Mouse (Mus musculus) forebrain, embryonic 10.5 days (tissue): ENCODE measurements around the gene Cdc42bpg. TPM values are rescaled to one million over a fixed set of nuclear protein-coding genes. Genes with fewer than 3 reads are reported as not detected.

ENCODE experiments used
- DNase-seq: peaks from one replicate; pipeline ENCODE4 v3.0.0-alpha.2; 2017; ENCODE audit warnings: low spot score; ENCODE audit errors: extremely low spot score
- H3K27ac ChIP-seq: fragments of 300-500 bp; sonication (generic); 2 replicates; pipeline ENCODE4 v1.5.1; 2016; ENCODE audit warnings: mild to moderate bottlenecking
- H3K27me3 ChIP-seq: fragments of 300-500 bp; sonication (generic); 2 replicates; pipeline ENCODE4 v1.6.1; 2016; ENCODE audit warnings: mild to moderate bottlenecking; ENCODE audit not compliant: poor library complexity, severe bottlenecking
- H3K36me3 ChIP-seq: fragments of 300-500 bp; sonication (generic); replicated peaks from 2 replicates; pipeline ENCODE4 v1.6.1; 2016; ENCODE audit warnings: mild to moderate bottlenecking, moderate library complexity
- H3K4me1 ChIP-seq: fragments of 300-500 bp; sonication (generic); 2 replicates; pipeline ENCODE4 v1.6.1; 2016
- H3K4me3 ChIP-seq: fragments of 300-500 bp; sonication (generic); 2 replicates; pipeline ENCODE4 v1.5.1; 2016; ENCODE audit warnings: mild to moderate bottlenecking, moderate library complexity
- H3K9me3 ChIP-seq: fragments of 300-500 bp; sonication (generic); 2 replicates; pipeline ENCODE4 v1.6.1; 2016; ENCODE audit warnings: mild to moderate bottlenecking, moderate library complexity
- WGBS: fragments of 180-500 bp; shearing (Covaris S2); methylation state at CpG from one replicate; pipeline ENCODE4 v1.1.7; 2016; 5-methylcytosine and 5-hydroxymethylcytosine counted together
- polyA plus RNA-seq: library from polyadenylated mRNA; unstranded; fragments of >200 nt; fragmentation: Nextera tagmentation; extraction: Ambion mirVana; gene quantifications from 2 replicates; pipeline ENCODE4 v1.2.1, GENCODE M21; 2016

The Cdc42bpg gene
- polyA plus RNA-seq, 1 experiment from 2014 or later, result 0.24 TPM

- Histone ChIP-seq H3K4me3 (no peak overlapping the region), H3K27ac (peak overlapping the region; percentile 8; the same call in 1 of the 2 replicates), H3K27me3 (no peaks in the 10 kb centered on the region), H3K4me1 (peaks cover 20% of the 10 kb centered on the region), H3K36me3 (peaks cover 91% of the 10 kb centered on the region), H3K9me3 (no peaks in the 10 kb centered on the region)
- DNase-seq, result no peak
- 79% methylated on average over 10 of the region's 10 CpGs for WGBS
Observed at GRCm38 (mm10) chr19:6291117-6291781, 15.0 kb upstream of the Cdc42bpg start.

GRCm38 (mm10) chr19:6292262-6292661 is 14.0 kb upstream of the Cdc42bpg start:
- Histone ChIP-seq H3K27ac (no peak overlapping the region), H3K4me1 (peaks cover 17% of the 10 kb centered on the region), H3K27me3 (no peaks in the 10 kb centered on the region), H3K9me3 (no peaks in the 10 kb centered on the region), H3K4me3 (no peak overlapping the region), H3K36me3 (peaks cover 91% of the 10 kb centered on the region)
- no peak for DNase-seq
- 97% methylated on average over 5 of the region's 5 CpGs for WGBS

- H3K4me1 ChIP-seq, result peaks cover 5% of the 10 kb centered on the region
- H3K27ac ChIP-seq, result no peak overlapping the region
- 95% methylated on average over 17 of the region's 17 CpGs for WGBS
- H3K4me3 ChIP-seq, result no peak overlapping the region
- DNase-seq, result no peak
- no peaks in the 10 kb centered on the region for H3K9me3 ChIP-seq
- H3K36me3 ChIP-seq, result peaks cover 94% of the 10 kb centered on the region
- H3K27me3 ChIP-seq, result no peaks in the 10 kb centered on the region
Observed at GRCm38 (mm10) chr19:6294301-6294700, 12.0 kb upstream of the Cdc42bpg start.

GRCm38 (mm10) chr19:6296551-6297210 is 9.6 kb upstream of the Cdc42bpg start:
- peaks cover 91% of the 10 kb centered on the region for H3K36me3 ChIP-seq
- 91% methylated on average over 5 of the region's 5 CpGs for WGBS
- H3K9me3 ChIP-seq, result no peaks in the 10 kb centered on the region

GRCm38 (mm10) chr19:6297641-6298040 is 8.6 kb upstream of the Cdc42bpg start:
- Histone ChIP-seq H3K27me3 (no peaks in the 10 kb centered on the region), H3K27ac (no peak overlapping the region), H3K9me3 (no peaks in the 10 kb centered on the region), H3K4me1 (peaks cover 21% of the 10 kb centered on the region), H3K36me3 (peaks cover 82% of the 10 kb centered on the region), H3K4me3 (no peak overlapping the region)
- DNase-seq, result no peak
- 90% methylated on average over 9 of the region's 9 CpGs for WGBS

More at GRCm38 (mm10) chr19:6296551-6297210, 9.6 kb upstream of the Cdc42bpg start:
- Histone ChIP-seq H3K4me3 (no peak overlapping the region), H3K4me1 (peaks cover 17% of the 10 kb centered on the region), H3K27ac (no peak overlapping the region), H3K27me3 (no peaks in the 10 kb centered on the region)
- DNase-seq, result no peak

GRCm38 (mm10) chr19:6299003-6299402 is 7.3 kb upstream of the Cdc42bpg start:
- peaks cover 24% of the 10 kb centered on the region for H3K4me1 ChIP-seq
- DNase-seq, result no peak
- H3K4me3 ChIP-seq, result no peak overlapping the region
- peaks cover 70% of the 10 kb centered on the region for H3K36me3 ChIP-seq
- H3K27ac ChIP-seq, result 0 out of 2 replicates have a peak overlapping the region, but pooled peaks have one; percentile 15
- WGBS, result 89% methylated on average over 4 of the region's 4 CpGs
- no peaks in the 10 kb centered on the region for H3K9me3 ChIP-seq
- H3K27me3 ChIP-seq, result no peaks in the 10 kb centered on the region

GRCm38 (mm10) chr19:6299450-6300267 is 6.6 kb upstream of the Cdc42bpg start:
- Histone ChIP-seq H3K27ac (peak overlapping the region; percentile 22; the same call in 1 of the 2 replicates), H3K4me3 (no peak overlapping the region), H3K36me3 (peaks cover 64% of the 10 kb centered on the region), H3K9me3 (no peaks in the 10 kb centered on the region), H3K4me1 (peaks cover 26% of the 10 kb centered on the region), H3K27me3 (no peaks in the 10 kb centered on the region)
- DNase-seq, result no peak
- 88% methylated on average over 7 of the region's 7 CpGs for WGBS

- Histone ChIP-seq H3K4me3 (no peak overlapping the region), H3K9me3 (no peaks in the 10 kb centered on the region), H3K27me3 (no peaks in the 10 kb centered on the region), H3K4me1 (peaks cover 28% of the 10 kb centered on the region), H3K27ac (0 out of 2 replicates have a peak overlapping the region, but pooled peaks have one; percentile 22), H3K36me3 (peaks cover 56% of the 10 kb centered on the region)
- no peak for DNase-seq
- 77% methylated on average over 7 of the region's 7 CpGs for WGBS
Observed at GRCm38 (mm10) chr19:6300402-6300841, 5.8 kb upstream of the Cdc42bpg start.

- no peaks in the 10 kb centered on the region for H3K27me3 ChIP-seq
- H3K4me1 ChIP-seq, result peaks cover 45% of the 10 kb centered on the region
- no peak overlapping the region for H3K27ac ChIP-seq
- no peaks in the 10 kb centered on the region for H3K9me3 ChIP-seq
- no peak overlapping the region for H3K4me3 ChIP-seq
- 93% methylated on average over 5 of the region's 5 CpGs for WGBS
- DNase-seq, result no peak
- H3K36me3 ChIP-seq, result peaks cover 39% of the 10 kb centered on the region
Observed at GRCm38 (mm10) chr19:6302114-6302513, 4.1 kb upstream of the Cdc42bpg start.

- no peak overlapping the region for H3K4me3 ChIP-seq
- no peak overlapping the region for H3K27ac ChIP-seq
- peaks cover 35% of the 10 kb centered on the region for H3K36me3 ChIP-seq
- H3K9me3 ChIP-seq, result no peaks in the 10 kb centered on the region
- H3K4me1 ChIP-seq, result peaks cover 49% of the 10 kb centered on the region
- DNase-seq, result no peak
- 57% methylated on average over 4 of the region's 4 CpGs for WGBS
- H3K27me3 ChIP-seq, result no peaks in the 10 kb centered on the region
Observed at GRCm38 (mm10) chr19:6302522-6302921, 3.7 kb upstream of the Cdc42bpg start.

- Histone ChIP-seq H3K27me3 (no peaks in the 10 kb centered on the region), H3K9me3 (no peaks in the 10 kb centered on the region)
- 85% methylated on average over 6 of the region's 6 CpGs for WGBS
Observed at GRCm38 (mm10) chr19:6303831-6304230, 2.4 kb upstream of the Cdc42bpg start.

GRCm38 (mm10) chr19:6304787-6305516 is 1.3 kb upstream of the Cdc42bpg start:
- peak; percentile 83 for DNase-seq

More at GRCm38 (mm10) chr19:6303831-6304230, 2.4 kb upstream of the Cdc42bpg start:
- Histone ChIP-seq H3K27ac (no peak overlapping the region), H3K4me3 (no peak overlapping the region), H3K4me1 (peaks cover 59% of the 10 kb centered on the region), H3K36me3 (peaks cover 22% of the 10 kb centered on the region)
- DNase-seq, result no peak

More at GRCm38 (mm10) chr19:6304787-6305516, 1.3 kb upstream of the Cdc42bpg start:
- Histone ChIP-seq H3K27me3 (no peaks in the 10 kb centered on the region), H3K36me3 (peaks cover 11% of the 10 kb centered on the region), H3K4me1 (peaks cover 60% of the 10 kb centered on the region), H3K27ac (peak overlapping the region; percentile 54), H3K4me3 (peak overlapping the region; percentile 2; the same call in 1 of the 2 replicates), H3K9me3 (no peaks in the 10 kb centered on the region)
- 32% methylated on average over 5 of the region's 5 CpGs for WGBS
